Mouse (Mus musculus): Measurements from ENCODE around the gene Topbp1. TPM values are rescaled to one million over a fixed set of nuclear protein-coding genes. Genes with fewer than 3 reads are reported as not detected.

Topbp1 gene
- total RNA-seq (2015; ENCODE audit: low replicate concordance): 49.3 and 75.1 TPM in 2 replicates
- 82.1 and 86.1 TPM in 2 replicates for total RNA-seq (2017; ENCODE audit: low replicate concordance)

DNA sequence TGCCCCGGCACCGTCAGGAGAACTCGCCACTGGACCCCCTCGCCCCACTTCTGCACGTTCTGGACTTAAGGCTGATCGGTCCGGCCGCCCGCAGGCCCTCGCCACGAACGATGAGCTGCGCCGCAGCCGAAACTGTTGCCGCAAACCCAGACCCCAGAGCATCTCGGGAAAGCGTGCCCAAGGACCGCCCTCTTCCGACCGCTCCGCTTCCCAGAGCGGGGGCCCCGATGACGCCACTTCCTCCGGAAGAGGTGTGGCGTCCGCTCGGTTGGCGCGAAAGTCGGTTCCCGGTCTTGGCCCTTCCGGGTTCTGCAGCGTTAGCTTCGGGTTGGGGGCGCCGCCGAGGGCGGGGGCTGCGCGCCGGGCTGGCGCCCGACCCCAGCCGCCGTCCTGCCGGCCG, at the start of gene Topbp1, which contains the start of gene 1300017J02Rik:
TSS of gene Topbp1 (plus strand) at position 289 of the 400 bp plus-strand sequence.
TSS of gene 1300017J02Rik (minus strand) at position 156 of the 400 bp plus-strand sequence.
- ATAC-seq (replicated peaks; ENCODE audit: low FRiP score, poor library complexity, severe bottlenecking): peak; percentile 94

GRCm38 (mm10) chr9:103265778-103266177, 39.2 kb upstream of the Topbp1 start:
- ATAC-seq (replicated peaks; ENCODE audit: low FRiP score, poor library complexity, severe bottlenecking): no peak

GRCm38 (mm10) chr9:103271104-103271503, 33.9 kb upstream of the Topbp1 start:
- no peak for ATAC-seq (replicated peaks; ENCODE audit: low FRiP score, poor library complexity, severe bottlenecking)

GRCm38 (mm10) chr9:103274819-103275218, 30.2 kb upstream of the Topbp1 start:
- no peak for ATAC-seq (replicated peaks; ENCODE audit: low FRiP score, poor library complexity, severe bottlenecking)

DNA sequence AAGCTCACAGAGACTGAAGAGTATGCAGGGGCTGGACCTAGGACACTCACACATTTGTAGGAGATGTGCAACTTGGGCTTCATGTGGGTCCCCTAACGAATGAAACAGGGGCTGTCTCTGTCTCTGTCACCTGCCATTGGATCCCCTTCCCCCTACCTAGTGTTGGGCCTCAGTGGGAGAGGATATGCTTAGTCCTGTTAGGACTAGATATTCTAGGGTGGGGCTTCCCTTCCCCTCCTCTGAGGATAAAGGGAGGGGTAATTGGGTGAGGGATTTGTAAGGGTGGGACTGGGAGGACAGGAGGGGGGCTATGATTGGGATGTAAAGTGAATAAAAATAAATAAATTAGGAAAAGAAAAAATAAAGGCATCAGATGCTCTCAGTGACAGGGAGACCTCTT, 29.3 kb upstream of the Topbp1 start:
- ATAC-seq (replicated peaks; ENCODE audit: low FRiP score, poor library complexity, severe bottlenecking): no peak

GRCm38 (mm10) chr9:103276876-103277275, 28.1 kb upstream of the Topbp1 start:
- ATAC-seq (replicated peaks; ENCODE audit: low FRiP score, poor library complexity, severe bottlenecking): no peak

DNA sequence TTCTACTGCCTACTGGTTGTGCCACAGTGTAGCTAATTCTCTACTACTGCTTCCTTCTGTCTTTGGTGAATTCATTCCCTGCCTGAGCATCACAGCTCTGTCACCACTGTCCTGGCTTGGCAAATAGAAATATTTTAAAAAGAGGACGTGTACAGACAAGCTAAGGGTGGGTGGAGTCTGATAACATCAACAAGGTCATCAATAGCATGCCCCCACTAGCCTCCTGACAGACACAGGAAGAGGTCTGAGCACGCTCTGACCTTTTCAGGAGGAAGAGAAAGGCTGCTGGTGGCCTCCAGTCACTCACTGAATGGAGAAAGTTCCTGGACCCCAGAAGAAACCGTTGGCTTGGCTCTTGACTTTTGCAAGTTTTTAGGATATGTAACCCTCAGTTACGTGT, 18.6 kb upstream of the Topbp1 start:
- ATAC-seq (replicated peaks; ENCODE audit: low FRiP score, poor library complexity, severe bottlenecking): 0 out of 2 replicates have a peak, but pooled peaks have one; percentile 9

GRCm38 (mm10) chr9:103286901-103287422, 18.1 kb upstream of the Topbp1 start:
- ATAC-seq (replicated peaks; ENCODE audit: low FRiP score, poor library complexity, severe bottlenecking): peak; percentile 29

GRCm38 (mm10) chr9:103287840-103288488, 17.1 kb upstream of the Topbp1 start:
- peak; percentile 93 for ATAC-seq (replicated peaks; ENCODE audit: low FRiP score, poor library complexity, severe bottlenecking)

GRCm38 (mm10) chr9:103288489-103289180, 16.4 kb upstream of the Topbp1 start:
- ATAC-seq (replicated peaks; ENCODE audit: low FRiP score, poor library complexity, severe bottlenecking): peak; percentile 37

- no peak for ATAC-seq (replicated peaks; ENCODE audit: low FRiP score, poor library complexity, severe bottlenecking)
These were observed 10.5 kb upstream of the Topbp1 start for GRCm38 (mm10) chr9:103294507-103294906.

- 0 out of 2 replicates have a peak, but pooled peaks have one; percentile 35 for ATAC-seq (replicated peaks; ENCODE audit: low FRiP score, poor library complexity, severe bottlenecking)
These were observed 3.9 kb upstream of the Topbp1 start for GRCm38 (mm10) chr9:103301086-103301485.

DNA sequence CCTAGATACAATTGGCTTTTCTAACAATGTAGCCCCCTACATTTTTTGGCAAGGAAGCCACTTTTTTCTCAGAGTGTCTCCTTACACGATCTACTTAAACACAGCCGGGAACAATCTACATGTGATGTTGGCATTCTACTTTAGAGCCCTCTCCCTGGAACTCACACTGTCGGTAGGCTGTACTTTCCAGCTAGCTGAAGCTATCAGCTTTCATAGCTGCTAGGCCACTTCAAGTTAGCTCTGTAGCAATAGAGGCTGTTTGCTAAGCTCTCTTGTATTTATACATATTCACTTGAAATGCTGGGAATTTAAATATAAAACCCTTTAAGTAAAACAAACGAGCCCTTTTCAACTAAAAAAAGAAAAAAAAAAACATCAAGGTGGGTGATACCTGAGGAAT, 2.8 kb upstream of the Topbp1 start:
- ATAC-seq (replicated peaks; ENCODE audit: low FRiP score, poor library complexity, severe bottlenecking): no peak

GRCm38 (mm10) chr9:103302666-103303065, 2.3 kb upstream of the Topbp1 start:
- peak; percentile 69 for ATAC-seq (replicated peaks; ENCODE audit: low FRiP score, poor library complexity, severe bottlenecking)

DNA sequence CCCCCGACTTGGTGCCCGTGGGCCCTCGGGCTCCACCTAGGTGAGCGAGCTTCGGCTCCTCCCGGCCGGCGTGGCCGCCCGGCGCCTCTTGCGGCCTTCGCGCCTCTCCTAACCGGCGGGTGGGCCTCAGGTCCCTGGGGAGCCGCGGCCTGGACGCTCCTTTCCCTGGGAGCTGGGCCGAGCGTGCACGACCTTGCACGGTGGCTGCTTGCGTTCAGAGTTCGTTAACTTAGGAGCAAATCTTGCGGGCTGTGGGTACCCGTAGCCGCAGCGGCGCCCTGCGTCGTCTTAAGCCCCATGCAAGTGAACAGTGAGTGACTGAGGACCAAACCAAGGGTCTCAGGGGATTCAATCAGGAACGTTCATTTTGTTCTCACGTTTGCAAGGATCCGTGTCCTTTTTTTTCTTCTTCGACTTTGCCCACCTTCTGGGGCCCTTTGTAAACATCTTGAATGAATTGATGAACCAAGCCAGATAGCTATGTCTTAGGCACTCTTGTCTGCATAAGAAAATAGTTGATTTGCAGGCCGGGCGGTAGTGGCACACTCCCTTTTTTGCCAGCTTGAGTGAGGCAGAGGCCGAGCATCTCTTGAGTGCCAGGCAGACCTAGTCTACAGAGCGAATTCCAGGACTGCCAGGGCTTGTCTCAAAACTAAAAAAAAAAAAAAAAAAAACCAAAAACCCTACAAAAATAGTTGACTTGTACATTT, 472 bp downstream of the Topbp1 start:
- 0 out of 2 replicates have a peak, but pooled peaks have one; percentile 20 for ATAC-seq (replicated peaks; ENCODE audit: low FRiP score, poor library complexity, severe bottlenecking)

- no peak for ATAC-seq (replicated peaks; ENCODE audit: low FRiP score, poor library complexity, severe bottlenecking)
These were observed 4.8 kb downstream of the Topbp1 start for GRCm38 (mm10) chr9:103309832-103310231.

- no peak for ATAC-seq (replicated peaks; ENCODE audit: low FRiP score, poor library complexity, severe bottlenecking)
These were observed 19.7 kb downstream of the Topbp1 start for GRCm38 (mm10) chr9:103324678-103325077.

GRCm38 (mm10) chr9:103326449-103326848, 21.4 kb downstream of the Topbp1 start:
- peak; percentile 95 for ATAC-seq (replicated peaks; ENCODE audit: low FRiP score, poor library complexity, severe bottlenecking)

GRCm38 (mm10) chr9:103332663-103333062, 27.6 kb downstream of the Topbp1 start:
- no peak for ATAC-seq (replicated peaks; ENCODE audit: low FRiP score, poor library complexity, severe bottlenecking)

- no peak for ATAC-seq (replicated peaks; ENCODE audit: low FRiP score, poor library complexity, severe bottlenecking)
These were observed 31.9 kb downstream of the Topbp1 start for GRCm38 (mm10) chr9:103336912-103337311.
